Mouse (Mus musculus) lung, adult 2 months (tissue): ENCODE data around the gene Hand1.

Source experiments
- CTCF ChIP-seq: fragments of 200-500 bp; IDR thresholded peaks from 2 replicates; pipeline ENCODE4 v1.5.1; 2011; ENCODE audit warnings: mild to moderate bottlenecking, low read length, control low read depth; ENCODE audit not compliant: insufficient read depth
- POLR2A ChIP-seq: fragments of 200-500 bp; IDR thresholded peaks from 2 replicates; pipeline ENCODE4 v1.6.1; 2011; ENCODE audit warnings: low read depth, mild to moderate bottlenecking, control low read depth, low read length, borderline replicate concordance; ENCODE audit errors: extremely low read depth

GRCm38 (mm10) chr11:57840986-57841385, 8.4 kb upstream of the Hand1 start:
- no peak for TF ChIP-seq CTCF
- TF ChIP-seq POLR2A: no peak
